8 mouse cellular contexts compared by ENCODE assay signal in the genomic region with DNA sequence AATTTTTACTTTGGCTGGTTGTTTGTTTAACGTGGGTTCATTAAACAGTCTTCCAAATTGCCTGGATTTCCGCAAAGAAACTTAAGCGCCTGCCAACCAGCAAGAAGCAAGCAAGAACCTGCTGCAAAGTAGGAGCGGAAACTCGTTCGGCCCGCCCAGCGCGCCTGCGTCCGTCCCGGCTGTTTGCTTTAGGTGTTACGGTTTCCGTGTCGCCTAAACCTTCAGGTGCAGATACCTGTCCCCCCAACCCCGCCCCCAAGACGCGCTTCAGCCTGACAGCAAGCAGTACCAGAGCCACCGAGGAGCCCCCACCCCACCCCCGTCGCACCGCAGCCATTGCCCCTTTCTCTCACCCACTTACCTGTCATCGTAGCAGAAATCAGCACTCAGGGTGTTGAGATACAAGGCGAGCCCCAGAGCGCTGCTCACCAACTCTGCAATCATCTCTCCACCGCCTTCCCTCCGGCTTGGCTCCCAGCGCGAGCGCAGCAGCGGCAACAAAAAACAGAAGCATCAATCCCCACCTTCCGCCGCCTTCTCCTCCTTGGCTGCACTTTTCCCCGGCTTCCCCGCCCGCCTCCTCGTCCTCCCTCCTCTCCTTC. TPM values are rescaled to one million over a fixed set of nuclear protein-coding genes. Genes with fewer than 3 reads are reported as not detected.
DNase-seq lines count a peak whose midpoint lies in the region; ATAC-seq and TF ChIP-seq lines count a peak whose summit lies in the region.

No protein-coding gene starts in this region.

- H3K9me3 ChIP-seq in G1E (replicated peaks): no peaks in the 10 kb centered on the region
- H3K9me3 ChIP-seq in forebrain, embryonic 14.5 days (replicated peaks; ENCODE audit: control insufficient read depth, low read length): no peaks in the 10 kb centered on the region
- no peaks in the 10 kb centered on the region for H3K9me3 ChIP-seq in hindbrain, embryonic 15.5 days
- H3K9me3 ChIP-seq in limb, embryonic 11.5 days (ENCODE audit: control insufficient read depth, low read length): no peaks in the 10 kb centered on the region
- H3K9me3 ChIP-seq in stomach, embryonic 15.5 days: no peaks in the 10 kb centered on the region

- peak overlapping the region; percentile 86 for H3K4me2 ChIP-seq in forebrain, embryonic 14.5 days (ENCODE audit: low read length)
- peak overlapping the region; percentile 85 for H3K4me2 ChIP-seq in hindbrain, embryonic 15.5 days
- peak overlapping the region; percentile 78 for H3K4me2 ChIP-seq in limb, embryonic 11.5 days (ENCODE audit: low read depth, severe bottlenecking)
- peak overlapping the region; percentile 96 for H3K4me2 ChIP-seq in stomach, embryonic 15.5 days

- peak overlapping the region; percentile 81 for H3K4me3 ChIP-seq in G1E (ENCODE audit: low read depth, low read length)
- peak overlapping the region; percentile 63 for H3K4me3 ChIP-seq in forebrain, embryonic 14.5 days (ENCODE audit: low read depth, low read length)
- H3K4me3 ChIP-seq in hindbrain, embryonic 15.5 days: peak overlapping the region; percentile 93
- H3K4me3 ChIP-seq in limb, embryonic 11.5 days (ENCODE audit: low read depth, low read length): peak overlapping the region; percentile 81
- H3K4me3 ChIP-seq in stomach, embryonic 15.5 days (replicated peaks): peak overlapping the region; percentile 80

- H3K9ac ChIP-seq in forebrain, embryonic 14.5 days (ENCODE audit: low read length): peak overlapping the region; percentile 83
- H3K9ac ChIP-seq in hindbrain, embryonic 15.5 days: peak overlapping the region; percentile 91
- H3K9ac ChIP-seq in limb, embryonic 11.5 days (ENCODE audit: low read length): peak overlapping the region; percentile 73
- H3K9ac ChIP-seq in stomach, embryonic 15.5 days: peak overlapping the region; percentile 74

- no peak for TF ChIP-seq CTCF in G1E (IDR thresholded peaks at IDR 0.05; ENCODE audit: low read depth, low read length)

- peak overlapping the region; percentile 81 for H3K27ac ChIP-seq in forebrain, embryonic 14.5 days (ENCODE audit: low read depth, low read length)
- H3K27ac ChIP-seq in hindbrain, embryonic 15.5 days (replicated peaks): peak overlapping the region; percentile 96
- H3K27ac ChIP-seq in limb, embryonic 11.5 days (replicated peaks; ENCODE audit: low read depth, low read length): peak overlapping the region; percentile 70
- H3K27ac ChIP-seq in stomach, embryonic 15.5 days: peak overlapping the region; percentile 90

- DNase-seq in G1E (ENCODE audit: low spot score): peak; percentile 1
- DNase-seq in c-Kit-positive CD71-positive TER-119-positive erythroid progenitor cells, embryonic 14.5 days (ENCODE audit: low spot score): peak; percentile 8
- DNase-seq in forebrain, embryonic 14.5 days (ENCODE audit: low spot score): peak; percentile 65
- DNase-seq in limb, embryonic 11.5 days (ENCODE audit: low spot score): peak; percentile 64
- peak; percentile 34 for DNase-seq in mesoderm, embryonic 11.5 days (ENCODE audit: low read depth, low spot score)
- DNase-seq in layer of hippocampus, adult 9-11 months: no peak

- peaks cover 2% of the 10 kb centered on the region for H3K36me3 ChIP-seq in G1E (replicated peaks)
- no peaks in the 10 kb centered on the region for H3K36me3 ChIP-seq in forebrain, embryonic 14.5 days (ENCODE audit: control insufficient read depth, insufficient read depth, low read length)
- H3K36me3 ChIP-seq in hindbrain, embryonic 15.5 days: no peaks in the 10 kb centered on the region
- no peaks in the 10 kb centered on the region for H3K36me3 ChIP-seq in limb, embryonic 11.5 days (ENCODE audit: control insufficient read depth, insufficient read depth, low read length)
- H3K36me3 ChIP-seq in stomach, embryonic 15.5 days: no peaks in the 10 kb centered on the region

- no peaks in the 10 kb centered on the region for H3K27me3 ChIP-seq in G1E (ENCODE audit: insufficient read depth, low read length)
- H3K27me3 ChIP-seq in forebrain, embryonic 14.5 days (replicated peaks; ENCODE audit: control insufficient read depth, insufficient read depth, low read length): 0 out of 2 replicates have a peak, but pooled peaks cover 6% of the 10 kb centered on the region
- H3K27me3 ChIP-seq in hindbrain, embryonic 15.5 days: no peaks in the 10 kb centered on the region
- H3K27me3 ChIP-seq in limb, embryonic 11.5 days (ENCODE audit: control insufficient read depth, insufficient read depth, low read length): no peaks in the 10 kb centered on the region
- no peaks in the 10 kb centered on the region for H3K27me3 ChIP-seq in stomach, embryonic 15.5 days (replicated peaks)

- ATAC-seq in G1E (ENCODE audit: extremely low read depth, insufficient number of reproducible peaks, low FRiP score, poor library complexity, severe bottlenecking): no peak
- peak; percentile 14 for ATAC-seq in forebrain, embryonic 14.5 days
- peak; percentile 16; the same call in 1 of the 2 replicates for ATAC-seq in hindbrain, embryonic 15.5 days (ENCODE audit: low FRiP score, low read depth)
- no peak for ATAC-seq in limb, embryonic 11.5 days (ENCODE audit: insufficient number of reproducible peaks, low FRiP score, low TSS enrichment, low read depth)
- peak; percentile 7; the same call in 1 of the 2 replicates for ATAC-seq in stomach, embryonic 15.5 days (ENCODE audit: insufficient read depth, low FRiP score, low read depth)

- WGBS in forebrain, embryonic 14.5 days: under 1% methylated on average over 37 of the region's 37 CpGs
- 1% methylated on average over 37 of the region's 37 CpGs for WGBS in hindbrain, embryonic 15.5 days
- 1% methylated on average over 37 of the region's 37 CpGs for WGBS in limb, embryonic 11.5 days
- 1% methylated on average over 37 of the region's 37 CpGs for WGBS in stomach, embryonic 15.5 days

- peaks cover 72% of the 10 kb centered on the region for H3K4me1 ChIP-seq in G1E (ENCODE audit: insufficient read depth, low read depth, low read length)
- peaks cover 9% of the 10 kb centered on the region for H3K4me1 ChIP-seq in forebrain, embryonic 14.5 days (ENCODE audit: control insufficient read depth, insufficient read depth, low read length)
- peaks cover 46% of the 10 kb centered on the region for H3K4me1 ChIP-seq in hindbrain, embryonic 15.5 days (replicated peaks)
- peaks cover 6% of the 10 kb centered on the region; the same call in 1 of the 2 replicates for H3K4me1 ChIP-seq in limb, embryonic 11.5 days (ENCODE audit: control insufficient read depth, insufficient read depth, low read length)
- H3K4me1 ChIP-seq in stomach, embryonic 15.5 days: peaks cover 7% of the 10 kb centered on the region

RNA-seq across cellular contexts. Expression of gene Tmtc2, which starts 0.8 kb away (rescaled TPM):
- 14.4 and 15.2 TPM in 2 replicates for total RNA-seq in G1E (2014; fragmentation: Nextera tagmentation)
- total RNA-seq in G1E (2017): 5.3 and 6.0 TPM in 2 replicates
- polyA plus RNA-seq in G1E (2012): 0.75 and 0.86 TPM in 2 replicates
- polyA plus RNA-seq in forebrain, embryonic 14.5 days (2014; fragmentation: Nextera tagmentation; extraction: Ambion mirVana): 4.6 and 5.5 TPM in 2 replicates
- 8.0 and 8.5 TPM in 2 replicates for polyA plus RNA-seq in hindbrain, embryonic 15.5 days (2015; fragmentation: Nextera tagmentation; extraction: Ambion mirVana)
- 7.4 and 7.8 TPM in 2 replicates for polyA plus RNA-seq in limb, embryonic 11.5 days (2014; fragmentation: Nextera tagmentation; extraction: Ambion mirVana)
- polyA plus RNA-seq in stomach, embryonic 15.5 days (2015; fragmentation: Nextera tagmentation; extraction: Ambion mirVana): 12.2 and 14.1 TPM in 2 replicates

Comparison
In these comparisons a context has a peak if more than half of its experiments do, and no peak if none do; other contexts are left out.
1. ATAC-seq: peak in forebrain, embryonic 14.5 days (single experiment), hindbrain, embryonic 15.5 days (single experiment) and stomach, embryonic 15.5 days (single experiment); none in G1E (single experiment) and limb, embryonic 11.5 days (single experiment).
2. Peak in every context shown above with its lines, with median percentiles within 50 percentile points of each other: H3K4me3 ChIP-seq, H3K27ac ChIP-seq, H3K4me2 ChIP-seq and H3K9ac ChIP-seq.